Mouse (Mus musculus): ENCODE measurements at regions not wholly inside any gene's neighbourhood (a gene's known extent, or its start where the extent isn't known, plus 50 kb on each side); places are given as distances from the start of the nearest gene placed in this dataset.

- Histone ChIP-seq H3K9ac (replicated peaks) (no peak overlapping the region), H3K9me3 (ENCODE audit: control insufficient read depth, low read length) (no peaks in the 10 kb centered on the region), H3K27me3 (ENCODE audit: control insufficient read depth, insufficient read depth, low read length) (no peaks in the 10 kb centered on the region), H3K4me1 (replicated peaks; ENCODE audit: control insufficient read depth in 2 of 2, insufficient read depth in 2 of 2, low read length in 1 of 2) (no peaks in the 10 kb centered on the region), H3K4me3 (ENCODE audit: insufficient read depth in 1 of 2, low read depth in 2 of 2, low read length in 2 of 2) (no peak overlapping the region), H3K36me3 (replicated peaks; ENCODE audit: control insufficient read depth, insufficient read depth, low read depth) (no peaks in the 10 kb centered on the region), H3K4me2 (ENCODE audit: low read depth) (no peak overlapping the region), H3K27ac (no peak overlapping the region)
- WGBS (ENCODE audit: insufficient replicate concordance) = 65% methylated on average over 11 of the region's 11 CpGs
- TF ChIP-seq EP300 (IDR thresholded peaks at IDR 0.05; ENCODE audit: low read depth) = no peak
- TF ChIP-seq CTCF (IDR thresholded peaks at IDR 0.05; ENCODE audit: low read depth) = no peak
- no peak for ATAC-seq (ENCODE audit: insufficient read depth)
- no peak for DNase-seq (ENCODE audit: low read depth in 3 of 3, low spot score in 3 of 3)
Measured at GRCm38 (mm10) chr12:54442408-54442807, 214.0 kb downstream of the Sptssa start.

- H3K4me2 ChIP-seq (ENCODE audit: low read depth) = no peak overlapping the region
- H3K4me3 ChIP-seq (ENCODE audit: insufficient read depth in 1 of 2, low read depth in 2 of 2, low read length in 2 of 2) = no peak overlapping the region
- 59% methylated on average over 6 of the region's 6 CpGs for WGBS (ENCODE audit: insufficient replicate concordance)
- ATAC-seq (ENCODE audit: insufficient read depth) (no peak), DNase-seq (ENCODE audit: low read depth in 3 of 3, low spot score in 3 of 3) (no peak)
- H3K27ac ChIP-seq = no peak overlapping the region
- H3K36me3 ChIP-seq (replicated peaks; ENCODE audit: control insufficient read depth, insufficient read depth, low read depth) = no peaks in the 10 kb centered on the region
- H3K9me3 ChIP-seq (ENCODE audit: control insufficient read depth, low read length) = no peaks in the 10 kb centered on the region
- no peaks in the 10 kb centered on the region for H3K27me3 ChIP-seq (ENCODE audit: control insufficient read depth, insufficient read depth, low read length)
- H3K4me1 ChIP-seq (replicated peaks; ENCODE audit: control insufficient read depth in 2 of 2, insufficient read depth in 2 of 2, low read length in 1 of 2) = no peaks in the 10 kb centered on the region
- H3K9ac ChIP-seq (replicated peaks) = no peak overlapping the region
- no peak for TF ChIP-seq EP300 (IDR thresholded peaks at IDR 0.05; ENCODE audit: low read depth)
Measured at GRCm38 (mm10) chr12:54440851-54441593, 215.4 kb downstream of the Sptssa start.

- TF ChIP-seq CTCF (IDR thresholded peaks at IDR 0.05; ENCODE audit: low read depth) (no peak), EP300 (IDR thresholded peaks at IDR 0.05; ENCODE audit: low read depth) (no peak)
- Histone ChIP-seq H3K4me2 (ENCODE audit: low read depth) (no peak overlapping the region), H3K4me3 (ENCODE audit: insufficient read depth in 1 of 2, low read depth in 2 of 2, low read length in 2 of 2) (no peak overlapping the region), H3K9me3 (ENCODE audit: control insufficient read depth, low read length) (no peaks in the 10 kb centered on the region), H3K36me3 (replicated peaks; ENCODE audit: control insufficient read depth, insufficient read depth, low read depth) (no peaks in the 10 kb centered on the region), H3K27me3 (ENCODE audit: control insufficient read depth, insufficient read depth, low read length) (no peaks in the 10 kb centered on the region), H3K9ac (replicated peaks) (no peak overlapping the region), H3K27ac (no peak overlapping the region), H3K4me1 (replicated peaks; ENCODE audit: control insufficient read depth in 2 of 2, insufficient read depth in 2 of 2, low read length in 1 of 2) (no peaks in the 10 kb centered on the region)
- WGBS (ENCODE audit: insufficient replicate concordance) = 59% methylated on average over 4 of the region's 4 CpGs
- DNase-seq (ENCODE audit: low read depth in 3 of 3, low spot score in 3 of 3) (no peak), ATAC-seq (ENCODE audit: insufficient read depth) (no peak)
Measured at GRCm38 (mm10) chr12:54438793-54439192, 217.6 kb downstream of the Sptssa start.

- Histone ChIP-seq H3K27ac (no peak overlapping the region), H3K36me3 (replicated peaks; ENCODE audit: control insufficient read depth, insufficient read depth, low read depth) (no peaks in the 10 kb centered on the region), H3K4me1 (replicated peaks; ENCODE audit: control insufficient read depth in 2 of 2, insufficient read depth in 2 of 2, low read length in 1 of 2) (no peaks in the 10 kb centered on the region), H3K9me3 (ENCODE audit: control insufficient read depth, low read length) (no peaks in the 10 kb centered on the region), H3K4me2 (ENCODE audit: low read depth) (no peak overlapping the region), H3K27me3 (ENCODE audit: control insufficient read depth, insufficient read depth, low read length) (no peaks in the 10 kb centered on the region), H3K4me3 (ENCODE audit: insufficient read depth in 1 of 2, low read depth in 2 of 2, low read length in 2 of 2) (no peak overlapping the region), H3K9ac (replicated peaks) (no peak overlapping the region)
- DNase-seq (ENCODE audit: low read depth in 3 of 3, low spot score in 3 of 3) (no peak), ATAC-seq (ENCODE audit: insufficient read depth) (no peak)
- whole genome bisulfite sequencing (ENCODE audit: insufficient replicate concordance) = 63% methylated on average over 6 of the region's 6 CpGs
- TF ChIP-seq EP300 (IDR thresholded peaks at IDR 0.05; ENCODE audit: low read depth) (no peak), CTCF (IDR thresholded peaks at IDR 0.05; ENCODE audit: low read depth) (no peak)
Measured at GRCm38 (mm10) chr12:54425236-54425635, 221.6 kb upstream of the Egln3 start.

- DNase-seq (ENCODE audit: low read depth in 3 of 3, low spot score in 3 of 3) (no peak), ATAC-seq (ENCODE audit: insufficient read depth) (no peak)
- Histone ChIP-seq H3K4me3 (ENCODE audit: insufficient read depth in 1 of 2, low read depth in 2 of 2, low read length in 2 of 2) (no peak overlapping the region), H3K4me2 (ENCODE audit: low read depth) (no peak overlapping the region), H3K36me3 (replicated peaks; ENCODE audit: control insufficient read depth, insufficient read depth, low read depth) (no peaks in the 10 kb centered on the region), H3K4me1 (replicated peaks; ENCODE audit: control insufficient read depth in 2 of 2, insufficient read depth in 2 of 2, low read length in 1 of 2) (no peaks in the 10 kb centered on the region), H3K27ac (no peak overlapping the region), H3K9me3 (ENCODE audit: control insufficient read depth, low read length) (no peaks in the 10 kb centered on the region), H3K27me3 (ENCODE audit: control insufficient read depth, insufficient read depth, low read length) (no peaks in the 10 kb centered on the region), H3K9ac (replicated peaks) (no peak overlapping the region)
- TF ChIP-seq EP300 (IDR thresholded peaks at IDR 0.05; ENCODE audit: low read depth) (no peak), CTCF (IDR thresholded peaks at IDR 0.05; ENCODE audit: low read depth) (no peak)
- WGBS (ENCODE audit: insufficient replicate concordance) = 20% methylated on average over 1 of the region's 1 CpGs
Measured at GRCm38 (mm10) chr12:54414829-54415228, 211.2 kb upstream of the Egln3 start.
